Mouse (Mus musculus): Measurements from ENCODE around the gene Osbpl8. TPM values are rescaled to one million over a fixed set of nuclear protein-coding genes. Genes with fewer than 3 reads are reported as not detected.
A peak's percentile ranks its signal among the peaks of the same experiment; 100 is the strongest.

The Osbpl8 gene
- polyA plus RNA-seq, 1 experiment from 2014 or later = 7.7 TPM

GRCm38 (mm10) chr10:111256156-111256555, 91.6 kb downstream of the Osbpl8 start:
- ATAC-seq (ENCODE audit: insufficient read depth, low FRiP score, low read depth) = no peak
- no peaks in the 10 kb centered on the region for H3K9me3 ChIP-seq
- no peak overlapping the region for H3K4me2 ChIP-seq
- H3K9ac ChIP-seq = no peak overlapping the region
- no peaks in the 10 kb centered on the region for H3K36me3 ChIP-seq
- no peaks in the 10 kb centered on the region for H3K4me1 ChIP-seq
- no peak overlapping the region for H3K4me3 ChIP-seq (replicated peaks)
- WGBS = 85% methylated on average over 3 of the region's 3 CpGs
- no peaks in the 10 kb centered on the region for H3K27me3 ChIP-seq (replicated peaks)
- no peak overlapping the region for H3K27ac ChIP-seq

- H3K9me3 ChIP-seq = no peaks in the 10 kb centered on the region
- no peak overlapping the region for H3K4me3 ChIP-seq (replicated peaks)
- no peak for ATAC-seq (ENCODE audit: insufficient read depth, low FRiP score, low read depth)
- H3K4me1 ChIP-seq = no peaks in the 10 kb centered on the region
- WGBS = 86% methylated on average over 3 of the region's 3 CpGs
- H3K4me2 ChIP-seq = no peak overlapping the region
- no peak overlapping the region for H3K9ac ChIP-seq
- no peak overlapping the region for H3K27ac ChIP-seq
- H3K36me3 ChIP-seq = no peaks in the 10 kb centered on the region
- H3K27me3 ChIP-seq (replicated peaks) = no peaks in the 10 kb centered on the region
Observed at GRCm38 (mm10) chr10:111257358-111257757, 92.8 kb downstream of the Osbpl8 start.

DNA sequence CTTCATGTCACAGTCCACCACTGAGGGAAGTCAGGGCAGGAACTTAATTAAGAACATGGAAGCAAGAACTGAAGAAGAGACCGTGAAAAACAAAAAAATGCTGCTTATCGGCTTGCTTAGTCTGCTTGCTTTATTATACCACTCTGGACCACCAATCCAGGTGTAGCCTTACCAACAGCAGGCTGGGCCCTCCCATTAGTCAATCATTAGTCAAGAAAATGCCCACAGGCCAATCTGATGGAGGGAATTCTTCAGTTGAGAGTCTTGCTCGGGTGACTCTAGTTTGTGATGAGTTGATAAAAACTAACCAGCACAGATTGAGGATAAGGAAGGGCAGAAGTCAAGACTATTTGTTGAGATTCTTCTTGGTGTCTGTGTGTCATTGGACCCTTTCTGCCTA, 93.7 kb downstream of the Osbpl8 start:
- no peak for ATAC-seq (ENCODE audit: insufficient read depth, low FRiP score, low read depth)
- 88% methylated on average over 3 of the region's 3 CpGs for WGBS
- H3K27ac ChIP-seq = no peak overlapping the region

GRCm38 (mm10) chr10:111271687-111272086, 107.1 kb downstream of the Osbpl8 start:
- H3K27ac ChIP-seq = no peak overlapping the region
- no peak overlapping the region for H3K4me3 ChIP-seq (replicated peaks)
- no peaks in the 10 kb centered on the region for H3K27me3 ChIP-seq (replicated peaks)
- ATAC-seq (ENCODE audit: insufficient read depth, low FRiP score, low read depth) = no peak
- H3K36me3 ChIP-seq = no peaks in the 10 kb centered on the region
- WGBS = 75% methylated on average over 15 of the region's 15 CpGs
- no peak overlapping the region for H3K9ac ChIP-seq
- H3K4me1 ChIP-seq = no peaks in the 10 kb centered on the region
- H3K4me2 ChIP-seq = no peak overlapping the region
- no peaks in the 10 kb centered on the region for H3K9me3 ChIP-seq

More for the DNA sequence above, 93.7 kb downstream of the Osbpl8 start:
- no peaks in the 10 kb centered on the region for H3K27me3 ChIP-seq (replicated peaks)
- H3K9me3 ChIP-seq = no peaks in the 10 kb centered on the region
- no peak overlapping the region for H3K4me2 ChIP-seq
- H3K36me3 ChIP-seq = no peaks in the 10 kb centered on the region
- no peaks in the 10 kb centered on the region for H3K4me1 ChIP-seq
- H3K4me3 ChIP-seq (replicated peaks) = no peak overlapping the region
- no peak overlapping the region for H3K9ac ChIP-seq

GRCm38 (mm10) chr10:111272905-111273304, 108.4 kb downstream of the Osbpl8 start:
- 71% methylated on average over 11 of the region's 11 CpGs for WGBS
- Histone ChIP-seq H3K4me3 (replicated peaks) (no peak overlapping the region), H3K9me3 (no peaks in the 10 kb centered on the region), H3K27ac (no peak overlapping the region), H3K4me1 (no peaks in the 10 kb centered on the region), H3K9ac (no peak overlapping the region), H3K27me3 (replicated peaks) (no peaks in the 10 kb centered on the region), H3K4me2 (no peak overlapping the region), H3K36me3 (no peaks in the 10 kb centered on the region)
- no peak for ATAC-seq (ENCODE audit: insufficient read depth, low FRiP score, low read depth)

- H3K9ac ChIP-seq = no peak overlapping the region
- no peaks in the 10 kb centered on the region for H3K4me1 ChIP-seq
- 66% methylated on average over 5 of the region's 5 CpGs for WGBS
- H3K27ac ChIP-seq = no peak overlapping the region
- H3K9me3 ChIP-seq = no peaks in the 10 kb centered on the region
- no peak overlapping the region for H3K4me3 ChIP-seq (replicated peaks)
- H3K36me3 ChIP-seq = no peaks in the 10 kb centered on the region
- no peaks in the 10 kb centered on the region for H3K27me3 ChIP-seq (replicated peaks)
- no peak overlapping the region for H3K4me2 ChIP-seq
- ATAC-seq (ENCODE audit: insufficient read depth, low FRiP score, low read depth) = no peak
Observed at GRCm38 (mm10) chr10:111273463-111274088, 109.0 kb downstream of the Osbpl8 start.

- no peak for ATAC-seq (ENCODE audit: insufficient read depth, low FRiP score, low read depth)
- WGBS = 88% methylated on average over 2 of the region's 2 CpGs
- H3K9ac ChIP-seq = no peak overlapping the region
Observed at GRCm38 (mm10) chr10:111275822-111276221, 111.3 kb downstream of the Osbpl8 start.

DNA sequence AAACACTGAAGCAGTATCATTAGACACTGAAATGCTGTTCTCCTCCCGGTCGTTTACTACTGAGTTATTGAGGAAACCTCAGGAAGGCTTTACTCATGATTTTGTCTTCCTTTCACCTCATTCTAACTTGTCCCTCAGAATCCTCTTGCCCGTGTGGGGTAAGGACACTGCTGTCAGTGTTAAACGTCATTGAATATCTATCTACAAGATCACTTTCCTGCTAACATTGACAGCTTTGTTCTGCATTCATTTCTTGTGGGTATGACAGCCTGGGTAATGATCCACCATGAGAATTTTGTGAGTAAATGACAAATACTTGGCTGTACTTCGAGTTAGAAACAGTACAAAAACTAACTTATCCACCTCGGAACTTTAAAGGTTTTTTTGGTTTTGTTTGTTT, 133.1 kb downstream of the Osbpl8 start:
- H3K27me3 ChIP-seq (replicated peaks) = no peaks in the 10 kb centered on the region
- peaks cover 5% of the 10 kb centered on the region; the same call in 1 of the 2 replicates for H3K4me1 ChIP-seq
- peak overlapping the region; percentile 71 for H3K4me3 ChIP-seq (replicated peaks)
- H3K9ac ChIP-seq = no peak overlapping the region
- 39% methylated on average over 6 of the region's 6 CpGs for WGBS
- no peaks in the 10 kb centered on the region for H3K9me3 ChIP-seq
- no peak overlapping the region for H3K27ac ChIP-seq
- peak overlapping the region; percentile 70 for H3K4me2 ChIP-seq
- no peaks in the 10 kb centered on the region for H3K36me3 ChIP-seq
- ATAC-seq (ENCODE audit: insufficient read depth, low FRiP score, low read depth) = no peak

More at GRCm38 (mm10) chr10:111275822-111276221, 111.3 kb downstream of the Osbpl8 start:
- Histone ChIP-seq H3K4me3 (replicated peaks) (no peak overlapping the region), H3K9me3 (no peaks in the 10 kb centered on the region), H3K4me2 (no peak overlapping the region), H3K4me1 (no peaks in the 10 kb centered on the region), H3K36me3 (no peaks in the 10 kb centered on the region), H3K27ac (no peak overlapping the region), H3K27me3 (replicated peaks) (no peaks in the 10 kb centered on the region)

DNA sequence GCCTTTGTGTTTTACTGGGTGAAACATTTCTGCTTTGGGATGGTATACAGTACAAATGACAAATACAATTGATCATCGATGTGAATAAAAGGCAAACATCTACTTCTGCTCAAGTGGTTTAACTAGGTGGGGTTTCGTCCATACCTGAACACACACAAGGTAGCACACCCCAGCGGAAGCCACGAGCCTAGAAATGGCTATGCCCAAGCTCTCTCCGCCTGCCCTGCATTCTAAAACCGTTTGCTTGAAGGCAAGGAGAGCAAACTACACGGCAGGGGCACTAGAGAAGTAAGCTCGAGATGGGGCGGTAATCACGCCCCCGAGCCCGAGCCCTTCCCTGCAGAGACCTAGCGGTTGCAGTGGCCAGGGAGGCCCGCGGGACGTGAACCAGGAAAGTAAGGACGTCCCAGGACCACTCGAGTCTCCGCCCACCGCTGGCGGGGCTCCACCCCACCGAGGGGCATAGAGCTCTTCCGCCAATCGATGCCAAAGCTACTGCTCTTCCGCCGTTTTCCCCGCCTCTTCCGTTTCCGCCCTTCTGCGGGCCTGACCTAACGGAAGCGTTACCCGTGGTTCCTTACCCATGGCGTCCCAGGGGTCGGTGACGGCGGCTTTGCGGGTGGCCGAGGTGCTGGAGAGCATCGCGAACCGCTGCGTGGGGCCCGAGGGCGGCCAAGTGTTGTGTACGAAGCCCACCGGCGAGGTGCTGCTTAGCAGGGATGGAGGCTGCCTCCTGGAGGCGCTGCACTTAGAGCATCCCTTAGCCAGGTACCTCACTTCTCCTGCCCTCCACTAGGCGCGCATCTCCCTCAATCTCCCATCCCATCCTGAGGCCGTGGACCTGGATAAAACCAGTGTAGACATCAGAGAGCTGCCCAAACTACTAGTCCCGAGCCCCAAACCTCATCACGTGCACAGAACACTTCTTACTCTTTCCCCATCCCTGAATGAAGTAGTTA, 133.9 kb downstream of the Osbpl8 start, which contains the start of gene Bbs10:
Gene Bbs10 (plus strand): TSS at position 540 of the 959 bp plus-strand sequence.
- Histone ChIP-seq H3K36me3 (no peaks in the 10 kb centered on the region), H3K9me3 (no peaks in the 10 kb centered on the region), H3K4me2 (peak within 1 kb of the TSS; percentile 70), H3K4me3 (replicated peaks) (peak within 1 kb of the TSS; percentile 71), H3K9ac (peak within 1 kb of the TSS; percentile 30), H3K27ac (peak within 1 kb of the TSS; percentile 64), H3K27me3 (replicated peaks) (no peaks in the 10 kb centered on the region), H3K4me1 (peaks cover 5% of the 10 kb centered on the region; the same call in 1 of the 2 replicates)
- ATAC-seq (ENCODE audit: insufficient read depth, low FRiP score, low read depth) = peak; percentile 99
- WGBS = 1% methylated on average over 54 of the region's 54 CpGs

- 82% methylated on average over 6 of the region's 6 CpGs for WGBS
- Histone ChIP-seq H3K27me3 (replicated peaks) (no peaks in the 10 kb centered on the region), H3K27ac (no peak overlapping the region), H3K4me1 (peaks cover 5% of the 10 kb centered on the region; the same call in 1 of the 2 replicates), H3K4me2 (no peak overlapping the region), H3K9ac (no peak overlapping the region), H3K36me3 (no peaks in the 10 kb centered on the region), H3K4me3 (replicated peaks) (no peak overlapping the region), H3K9me3 (no peaks in the 10 kb centered on the region)
- ATAC-seq (ENCODE audit: insufficient read depth, low FRiP score, low read depth) = no peak
Observed at GRCm38 (mm10) chr10:111299591-111299990, 135.0 kb downstream of the Osbpl8 start.

- H3K9me3 ChIP-seq = no peaks in the 10 kb centered on the region
- H3K27me3 ChIP-seq (replicated peaks) = no peaks in the 10 kb centered on the region
- no peak overlapping the region for H3K4me2 ChIP-seq
- no peaks in the 10 kb centered on the region for H3K36me3 ChIP-seq
- ATAC-seq (ENCODE audit: insufficient read depth, low FRiP score, low read depth) = no peak
- H3K9ac ChIP-seq = no peak overlapping the region
- no peak overlapping the region for H3K27ac ChIP-seq
- WGBS = 90% methylated on average over 5 of the region's 5 CpGs
- H3K4me1 ChIP-seq = peaks cover 5% of the 10 kb centered on the region; the same call in 1 of the 2 replicates
- no peak overlapping the region for H3K4me3 ChIP-seq (replicated peaks)
Observed at GRCm38 (mm10) chr10:111301041-111301440, 136.5 kb downstream of the Osbpl8 start.

DNA sequence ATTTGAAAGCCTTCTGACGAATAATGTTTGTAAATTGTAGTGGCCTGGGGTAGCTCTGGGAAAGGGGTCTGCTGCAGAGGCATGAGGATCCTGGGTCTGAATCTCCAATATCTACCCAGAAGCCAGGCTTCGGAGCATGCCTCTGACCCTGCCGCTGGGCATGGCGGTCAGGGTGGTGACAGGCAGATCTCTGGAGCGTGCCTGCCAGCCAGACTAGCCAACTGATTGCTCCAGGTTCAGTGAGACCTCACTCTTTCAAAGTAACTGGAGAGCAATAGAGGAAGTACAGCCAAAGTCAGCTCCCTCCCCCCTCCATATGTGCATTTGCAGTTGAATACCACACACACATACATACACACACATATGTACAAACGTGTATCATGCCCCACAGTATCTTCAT, 137.9 kb downstream of the Osbpl8 start:
- no peak for ATAC-seq (ENCODE audit: insufficient read depth, low FRiP score, low read depth)

More for the DNA sequence above, 137.9 kb downstream of the Osbpl8 start:
- WGBS = 91% methylated on average over 6 of the region's 6 CpGs
- no peak overlapping the region for H3K4me3 ChIP-seq (replicated peaks)
- no peak overlapping the region for H3K9ac ChIP-seq
- no peak overlapping the region for H3K4me2 ChIP-seq
- no peak overlapping the region for H3K27ac ChIP-seq
- no peaks in the 10 kb centered on the region for H3K9me3 ChIP-seq
- H3K36me3 ChIP-seq = no peaks in the 10 kb centered on the region
- peaks cover 5% of the 10 kb centered on the region; the same call in 1 of the 2 replicates for H3K4me1 ChIP-seq
- no peaks in the 10 kb centered on the region for H3K27me3 ChIP-seq (replicated peaks)
